Mouse (Mus musculus): ENCODE results near the gene Tyrobp. TPM values are rescaled to one million over a fixed set of nuclear protein-coding genes. Genes with fewer than 3 reads are reported as not detected.

Tyrobp gene
- polyA plus RNA-seq, 1 experiment: 7.0 TPM

GRCm38 (mm10) chr7:30453327-30453726 is 39.8 kb downstream of the Tyrobp start:
- no peak overlapping the region for H3K27ac ChIP-seq (ENCODE audit: control insufficient read depth, insufficient read depth, low read depth, low read length)
- no peak overlapping the region for H3K4me3 ChIP-seq (ENCODE audit: control insufficient read depth, low read depth, low read length)
- TF ChIP-seq POLR2A (IDR thresholded peaks at IDR 0.05; ENCODE audit: control insufficient read depth, low read depth, low read length): no peak
- TF ChIP-seq CTCF (IDR thresholded peaks at IDR 0.05; ENCODE audit: control insufficient read depth, insufficient read depth, insufficient replicate concordance, low read depth, low read length): no peak
- H3K36me3 ChIP-seq (ENCODE audit: control insufficient read depth, insufficient read depth, low read length): no peaks in the 10 kb centered on the region
- no peaks in the 10 kb centered on the region for H3K27me3 ChIP-seq (ENCODE audit: control insufficient read depth, insufficient read depth, low read length)
- peaks cover 8% of the 10 kb centered on the region for H3K4me1 ChIP-seq (ENCODE audit: control insufficient read depth, insufficient read depth, low read length)

DNA sequence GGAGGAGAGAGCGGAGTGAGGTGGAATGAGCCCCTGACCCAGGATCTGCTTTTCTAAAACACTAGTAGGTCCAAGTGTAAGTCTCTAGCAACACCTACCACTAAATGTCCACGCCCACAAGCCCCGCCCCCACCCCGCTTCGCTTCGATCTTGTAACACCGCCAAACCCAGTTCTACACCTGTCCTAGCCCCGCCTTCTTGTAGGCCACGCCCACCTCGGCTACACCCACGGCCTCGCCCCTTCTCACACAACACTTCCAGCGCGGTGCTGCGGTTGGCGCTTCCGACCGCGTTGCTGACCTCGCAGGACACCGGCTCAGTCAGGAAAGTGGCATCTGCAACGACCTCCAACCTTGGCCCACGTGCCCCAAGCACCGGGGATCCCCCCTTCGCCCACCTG is 40.2 kb downstream of the Tyrobp start:
- no peaks in the 10 kb centered on the region for H3K36me3 ChIP-seq (ENCODE audit: control insufficient read depth, insufficient read depth, low read length)
- TF ChIP-seq CTCF (IDR thresholded peaks at IDR 0.05; ENCODE audit: control insufficient read depth, insufficient read depth, insufficient replicate concordance, low read depth, low read length) (no peak), POLR2A (IDR thresholded peaks at IDR 0.05; ENCODE audit: control insufficient read depth, low read depth, low read length) (no peak)
- H3K27ac ChIP-seq (ENCODE audit: control insufficient read depth, insufficient read depth, low read depth, low read length): no peak overlapping the region
- no peaks in the 10 kb centered on the region for H3K27me3 ChIP-seq (ENCODE audit: control insufficient read depth, insufficient read depth, low read length)
- peaks cover 8% of the 10 kb centered on the region for H3K4me1 ChIP-seq (ENCODE audit: control insufficient read depth, insufficient read depth, low read length)
- H3K4me3 ChIP-seq (ENCODE audit: control insufficient read depth, low read depth, low read length): no peak overlapping the region

DNA sequence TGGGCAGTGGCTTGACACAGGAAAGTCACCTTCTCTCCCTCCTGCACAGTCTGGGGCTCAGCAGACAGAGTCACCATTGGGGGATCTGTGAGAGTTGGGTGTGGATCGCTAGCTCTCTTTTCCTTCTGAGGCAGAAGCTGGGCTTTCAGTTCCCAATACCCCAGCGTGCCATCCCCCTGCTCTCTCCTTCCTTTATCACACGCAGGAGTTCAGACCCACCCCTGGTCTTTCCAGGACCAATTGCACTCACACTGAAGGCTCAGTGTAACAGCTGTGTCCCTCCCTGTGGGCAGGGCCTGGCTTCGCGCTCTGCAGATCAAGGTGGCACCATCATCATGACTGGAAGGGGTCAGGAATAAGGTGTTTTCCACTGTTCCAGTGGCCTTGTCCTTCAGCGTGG is 40.7 kb downstream of the Tyrobp start:
- Histone ChIP-seq H3K4me3 (ENCODE audit: control insufficient read depth, low read depth, low read length) (no peak overlapping the region), H3K36me3 (ENCODE audit: control insufficient read depth, insufficient read depth, low read length) (no peaks in the 10 kb centered on the region), H3K27ac (ENCODE audit: control insufficient read depth, insufficient read depth, low read depth, low read length) (no peak overlapping the region), H3K27me3 (ENCODE audit: control insufficient read depth, insufficient read depth, low read length) (no peaks in the 10 kb centered on the region), H3K4me1 (ENCODE audit: control insufficient read depth, insufficient read depth, low read length) (peaks cover 8% of the 10 kb centered on the region)
- TF ChIP-seq CTCF (IDR thresholded peaks at IDR 0.05; ENCODE audit: control insufficient read depth, insufficient read depth, insufficient replicate concordance, low read depth, low read length) (no peak), POLR2A (IDR thresholded peaks at IDR 0.05; ENCODE audit: control insufficient read depth, low read depth, low read length) (no peak)

GRCm38 (mm10) chr7:30456487-30456886 is 42.9 kb downstream of the Tyrobp start:
- H3K4me1 ChIP-seq (ENCODE audit: control insufficient read depth, insufficient read depth, low read length): peaks cover 8% of the 10 kb centered on the region
- H3K36me3 ChIP-seq (ENCODE audit: control insufficient read depth, insufficient read depth, low read length): no peaks in the 10 kb centered on the region
- H3K4me3 ChIP-seq (ENCODE audit: control insufficient read depth, low read depth, low read length): no peak overlapping the region
- TF ChIP-seq CTCF (IDR thresholded peaks at IDR 0.05; ENCODE audit: control insufficient read depth, insufficient read depth, insufficient replicate concordance, low read depth, low read length) (no peak), POLR2A (IDR thresholded peaks at IDR 0.05; ENCODE audit: control insufficient read depth, low read depth, low read length) (no peak)
- H3K27ac ChIP-seq (ENCODE audit: control insufficient read depth, insufficient read depth, low read depth, low read length): no peak overlapping the region
- H3K27me3 ChIP-seq (ENCODE audit: control insufficient read depth, insufficient read depth, low read length): no peaks in the 10 kb centered on the region

GRCm38 (mm10) chr7:30456911-30457628 is 43.5 kb downstream of the Tyrobp start:
- peaks cover 8% of the 10 kb centered on the region for H3K4me1 ChIP-seq (ENCODE audit: control insufficient read depth, insufficient read depth, low read length)
- TF ChIP-seq POLR2A (IDR thresholded peaks at IDR 0.05; ENCODE audit: control insufficient read depth, low read depth, low read length) (no peak), CTCF (IDR thresholded peaks at IDR 0.05; ENCODE audit: control insufficient read depth, insufficient read depth, insufficient replicate concordance, low read depth, low read length) (no peak)
- H3K27ac ChIP-seq (ENCODE audit: control insufficient read depth, insufficient read depth, low read depth, low read length): no peak overlapping the region
- no peaks in the 10 kb centered on the region for H3K36me3 ChIP-seq (ENCODE audit: control insufficient read depth, insufficient read depth, low read length)
- no peak overlapping the region for H3K4me3 ChIP-seq (ENCODE audit: control insufficient read depth, low read depth, low read length)
- no peaks in the 10 kb centered on the region for H3K27me3 ChIP-seq (ENCODE audit: control insufficient read depth, insufficient read depth, low read length)

DNA sequence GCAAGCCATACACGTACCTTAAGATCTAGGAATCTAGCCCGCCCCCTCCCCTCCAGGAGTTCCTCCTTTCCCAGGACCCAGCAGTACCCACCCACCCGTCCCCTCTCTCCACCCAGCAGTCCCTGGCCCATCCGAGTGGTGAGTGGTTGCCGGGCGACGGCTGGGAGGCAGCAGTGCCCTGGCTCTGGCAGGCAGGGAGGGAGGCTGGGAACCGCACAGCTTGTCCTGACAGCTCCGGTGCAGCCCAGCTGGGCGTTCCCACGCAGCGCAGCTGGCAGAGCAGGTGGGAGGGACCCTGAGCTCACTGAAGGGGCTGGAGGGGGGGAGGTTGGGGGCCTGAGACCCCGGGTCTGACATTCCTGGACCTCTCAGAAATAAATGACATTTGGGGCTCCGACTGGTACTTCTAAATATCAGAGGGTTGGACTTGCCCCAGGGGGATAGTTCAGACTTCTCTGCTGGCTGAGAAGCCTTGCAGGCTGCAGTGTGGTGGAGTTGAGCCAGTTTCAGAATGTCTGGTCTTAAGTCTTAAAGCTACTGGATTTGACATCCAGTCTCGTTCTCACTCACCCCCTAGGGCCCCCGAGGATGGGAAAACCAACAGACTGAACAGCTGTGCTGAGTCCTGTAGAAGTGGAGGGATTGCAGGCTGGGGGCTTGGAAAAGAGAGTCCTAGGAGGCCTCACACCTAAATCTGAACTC is 44.2 kb downstream of the Tyrobp start, which contains the start of the genes Kirrel2 and Nphs1:
TSS of gene Kirrel2 (minus strand) at position 62 of the 702 bp plus-strand sequence.
TSS of gene Nphs1 (plus strand) at position 687 of the 702 bp plus-strand sequence.
- Histone ChIP-seq H3K36me3 (ENCODE audit: control insufficient read depth, insufficient read depth, low read length) (no peaks in the 10 kb centered on the region), H3K27ac (ENCODE audit: control insufficient read depth, insufficient read depth, low read depth, low read length) (no peak within 1 kb of the TSS), H3K4me1 (ENCODE audit: control insufficient read depth, insufficient read depth, low read length) (peaks cover 6% of the 10 kb centered on the region), H3K4me3 (ENCODE audit: control insufficient read depth, low read depth, low read length) (no peak within 1 kb of the TSS), H3K27me3 (ENCODE audit: control insufficient read depth, insufficient read depth, low read length) (no peaks in the 10 kb centered on the region)
- TF ChIP-seq POLR2A (IDR thresholded peaks at IDR 0.05; ENCODE audit: control insufficient read depth, low read depth, low read length) (no peak), CTCF (IDR thresholded peaks at IDR 0.05; ENCODE audit: control insufficient read depth, insufficient read depth, insufficient replicate concordance, low read depth, low read length) (no peak)

GRCm38 (mm10) chr7:30459484-30459883 is 45.9 kb downstream of the Tyrobp start:
- H3K4me3 ChIP-seq (ENCODE audit: control insufficient read depth, low read depth, low read length): no peak overlapping the region
- TF ChIP-seq CTCF (IDR thresholded peaks at IDR 0.05; ENCODE audit: control insufficient read depth, insufficient read depth, insufficient replicate concordance, low read depth, low read length) (no peak), POLR2A (IDR thresholded peaks at IDR 0.05; ENCODE audit: control insufficient read depth, low read depth, low read length) (no peak)
- H3K27ac ChIP-seq (ENCODE audit: control insufficient read depth, insufficient read depth, low read depth, low read length): no peak overlapping the region
- H3K4me1 ChIP-seq (ENCODE audit: control insufficient read depth, insufficient read depth, low read length): no peaks in the 10 kb centered on the region
- H3K27me3 ChIP-seq (ENCODE audit: control insufficient read depth, insufficient read depth, low read length): no peaks in the 10 kb centered on the region
- H3K36me3 ChIP-seq (ENCODE audit: control insufficient read depth, insufficient read depth, low read length): no peaks in the 10 kb centered on the region
